Mouse (Mus musculus) mature B cell (primary cell): ENCODE measurements around the gene Zbtb20.

Experiments
- in situ Hi-C: fragments of 300-500 bp; cut with MboI; formaldehyde crosslinking; loops from 2 replicates; pipeline ENCODE4 v1.14.3; 2019

Gene Zbtb20

DNA sequence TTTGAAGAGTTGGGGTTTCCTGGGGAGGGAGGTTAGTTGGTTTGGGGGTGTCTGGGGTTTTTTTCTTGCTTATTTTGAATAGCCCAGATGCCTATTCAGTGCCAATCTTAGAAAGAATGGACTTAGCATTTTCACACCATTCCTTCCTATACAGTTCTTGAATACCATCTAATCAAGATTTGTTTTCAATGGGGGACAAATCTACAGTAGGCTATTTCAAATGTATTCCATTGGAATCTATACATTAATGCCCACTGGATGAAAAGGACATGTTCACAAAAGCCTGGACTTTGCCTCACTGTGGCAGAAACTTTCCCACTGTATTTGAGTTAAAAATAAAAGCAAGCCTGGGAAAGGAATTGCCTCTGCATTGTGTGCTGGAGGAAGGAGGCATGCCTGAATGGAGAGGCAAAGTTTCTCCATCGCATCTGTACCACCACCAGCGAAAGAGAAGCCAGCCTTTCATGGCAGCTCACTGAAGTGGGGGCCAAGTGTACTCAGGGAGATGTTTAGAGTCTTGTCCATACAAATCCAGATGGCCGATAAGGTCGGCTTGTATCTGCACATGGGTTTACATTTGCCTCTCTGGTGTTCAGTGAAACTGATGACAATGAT, 728.8 kb downstream of the Zbtb20 start:
- in situ Hi-C loops: no loop called here

DNA sequence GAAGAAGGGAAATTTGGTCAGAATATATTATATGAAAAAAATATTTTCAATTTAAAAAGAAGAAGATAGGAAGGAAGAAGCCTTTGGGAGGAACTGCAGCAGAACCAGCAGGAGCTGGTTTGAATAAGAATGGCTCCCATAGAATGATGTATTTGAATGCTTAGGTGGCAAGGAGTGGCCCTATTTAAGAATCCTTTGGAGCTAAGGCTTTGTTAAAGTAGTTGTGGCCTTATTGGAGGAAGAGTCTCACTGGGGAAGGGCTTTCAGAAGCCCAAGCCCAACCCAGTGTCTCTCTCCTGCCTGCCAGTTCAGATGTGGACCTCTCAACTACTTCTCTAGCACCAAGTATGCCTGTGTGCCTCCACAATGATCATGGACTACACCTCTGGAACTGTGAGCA, 731.4 kb downstream of the Zbtb20 start:
- in situ Hi-C loops: no loop called here

DNA sequence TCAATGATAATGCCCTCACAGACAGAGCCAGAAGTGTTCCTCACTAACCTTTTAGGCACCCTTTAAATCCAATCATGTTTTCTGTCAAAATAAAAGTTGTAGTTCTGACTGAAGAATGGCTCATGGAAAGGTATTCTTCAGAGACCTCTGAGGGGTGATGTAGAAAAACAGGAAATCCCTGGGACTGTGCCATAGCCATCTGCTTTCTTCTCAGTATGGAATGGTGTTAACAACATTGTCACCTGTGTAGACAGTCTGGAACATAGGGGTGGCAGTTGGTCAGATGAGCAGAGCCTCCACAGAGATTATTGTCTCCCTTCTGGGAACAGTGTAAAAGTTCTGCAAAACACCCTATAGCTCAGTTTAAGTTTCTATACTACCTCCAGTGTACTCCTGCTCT, 732.4 kb downstream of the Zbtb20 start:
- in situ Hi-C loops: no loop called here

DNA sequence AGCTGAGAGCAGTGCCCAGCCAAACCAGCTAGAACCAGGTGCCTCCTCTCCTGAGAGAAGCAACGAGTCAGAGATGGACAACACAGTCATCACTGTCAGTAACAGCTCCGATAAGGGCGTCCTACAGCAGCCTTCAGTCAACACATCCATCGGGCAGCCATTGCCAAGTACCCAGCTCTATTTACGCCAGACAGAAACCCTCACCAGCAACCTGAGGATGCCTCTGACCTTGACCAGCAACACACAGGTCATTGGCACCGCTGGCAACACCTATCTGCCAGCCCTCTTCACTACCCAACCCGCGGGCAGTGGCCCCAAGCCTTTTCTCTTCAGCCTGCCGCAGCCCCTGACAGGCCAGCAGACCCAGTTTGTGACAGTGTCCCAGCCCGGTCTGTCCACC, 734.7 kb downstream of the Zbtb20 start:
- in situ Hi-C loops: no loop called here

DNA sequence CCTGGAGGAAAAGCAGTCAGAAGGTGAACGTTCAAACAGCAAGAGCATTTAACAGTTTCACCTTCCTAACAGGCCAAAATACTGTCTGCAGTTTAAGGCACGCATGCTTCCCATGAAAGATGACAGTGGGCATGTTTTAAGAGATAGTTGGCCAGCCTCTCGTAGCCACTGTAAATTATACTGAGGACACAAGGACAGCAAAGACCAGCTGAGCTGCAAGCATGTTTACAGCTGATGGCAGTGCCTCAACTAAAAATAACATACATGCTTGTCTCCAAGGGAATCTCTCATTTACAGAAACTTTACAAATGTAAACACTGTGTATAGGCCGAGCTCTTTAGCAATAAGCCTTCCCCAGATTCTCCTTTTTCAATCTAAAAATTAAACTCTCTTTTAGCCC, 740.7 kb downstream of the Zbtb20 start:
- in situ Hi-C loops: no loop called here

DNA sequence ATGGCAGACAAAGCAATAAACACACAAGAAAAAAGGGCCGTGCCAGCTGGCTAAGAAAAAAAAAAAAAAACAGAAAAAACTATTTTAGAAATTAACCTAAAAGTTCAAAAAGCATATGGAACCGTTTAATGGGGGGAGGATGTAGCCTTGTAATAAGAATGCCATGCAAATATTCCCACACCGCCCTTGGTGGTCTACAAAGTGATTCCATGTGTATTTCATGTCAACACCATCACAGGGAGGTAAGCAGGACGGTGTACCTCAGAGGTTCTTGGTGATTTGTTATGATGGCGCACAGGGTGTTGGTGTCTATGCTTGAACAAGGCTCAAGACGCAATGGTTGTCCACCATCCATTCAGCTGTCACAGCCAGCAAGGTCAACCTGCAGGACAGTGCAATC, 741.7 kb downstream of the Zbtb20 start:
- in situ Hi-C loops: no loop called here

DNA sequence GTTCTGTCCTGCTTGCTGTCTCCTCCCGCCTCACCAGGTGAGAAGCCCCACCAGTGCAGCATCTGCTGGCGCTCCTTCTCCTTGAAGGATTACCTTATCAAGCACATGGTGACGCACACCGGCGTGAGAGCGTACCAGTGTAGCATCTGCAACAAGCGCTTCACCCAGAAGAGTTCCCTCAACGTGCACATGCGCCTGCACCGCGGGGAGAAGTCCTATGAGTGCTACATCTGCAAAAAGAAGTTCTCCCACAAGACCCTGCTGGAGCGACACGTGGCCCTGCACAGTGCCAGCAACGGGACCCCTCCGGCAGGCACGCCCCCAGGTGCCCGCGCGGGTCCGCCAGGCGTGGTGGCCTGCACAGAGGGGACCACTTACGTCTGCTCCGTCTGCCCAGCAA, 742.6 kb downstream of the Zbtb20 start:
- in situ Hi-C loops: no loop called here

DNA sequence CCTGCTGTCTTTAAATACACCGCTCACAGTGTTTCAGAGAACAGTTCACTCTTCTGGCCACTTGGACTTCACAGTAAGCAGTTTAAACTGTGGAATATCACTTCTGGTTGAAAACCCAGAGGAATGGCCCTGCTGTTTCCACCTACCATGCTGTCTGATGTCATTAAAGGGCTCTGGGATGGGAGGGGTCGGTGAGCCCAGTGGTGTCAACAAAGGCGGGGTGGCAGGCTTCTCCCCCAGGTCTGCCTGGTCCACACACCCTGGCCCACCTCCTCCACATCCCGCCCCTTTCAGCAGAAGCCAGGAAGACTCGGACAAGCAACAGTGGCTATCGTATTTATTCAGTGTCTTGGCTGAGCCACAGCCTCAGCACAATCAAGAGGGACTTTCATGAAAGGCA, 743.6 kb downstream of the Zbtb20 start:
- in situ Hi-C loops: no loop called here

DNA sequence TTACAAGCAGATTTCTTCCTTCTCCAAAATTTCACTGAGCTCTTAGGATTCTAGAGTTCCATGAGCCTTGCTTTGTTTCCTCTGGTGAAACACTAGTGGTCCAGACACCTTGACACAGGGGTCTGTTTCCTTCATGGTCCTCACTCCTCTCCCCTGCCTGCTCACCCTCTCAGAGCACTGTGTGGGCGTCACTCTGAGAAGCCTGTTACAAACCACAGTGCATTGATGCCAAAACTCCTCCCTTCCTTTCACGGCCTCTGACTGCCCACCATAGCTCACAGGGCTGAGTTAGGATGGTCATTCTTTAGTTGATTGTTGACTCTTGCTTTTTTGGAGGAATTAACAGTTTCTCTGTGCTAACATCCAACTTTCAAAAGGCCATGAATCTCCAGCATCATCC, 744.7 kb downstream of the Zbtb20 start:
- in situ Hi-C loops: no loop called here

DNA sequence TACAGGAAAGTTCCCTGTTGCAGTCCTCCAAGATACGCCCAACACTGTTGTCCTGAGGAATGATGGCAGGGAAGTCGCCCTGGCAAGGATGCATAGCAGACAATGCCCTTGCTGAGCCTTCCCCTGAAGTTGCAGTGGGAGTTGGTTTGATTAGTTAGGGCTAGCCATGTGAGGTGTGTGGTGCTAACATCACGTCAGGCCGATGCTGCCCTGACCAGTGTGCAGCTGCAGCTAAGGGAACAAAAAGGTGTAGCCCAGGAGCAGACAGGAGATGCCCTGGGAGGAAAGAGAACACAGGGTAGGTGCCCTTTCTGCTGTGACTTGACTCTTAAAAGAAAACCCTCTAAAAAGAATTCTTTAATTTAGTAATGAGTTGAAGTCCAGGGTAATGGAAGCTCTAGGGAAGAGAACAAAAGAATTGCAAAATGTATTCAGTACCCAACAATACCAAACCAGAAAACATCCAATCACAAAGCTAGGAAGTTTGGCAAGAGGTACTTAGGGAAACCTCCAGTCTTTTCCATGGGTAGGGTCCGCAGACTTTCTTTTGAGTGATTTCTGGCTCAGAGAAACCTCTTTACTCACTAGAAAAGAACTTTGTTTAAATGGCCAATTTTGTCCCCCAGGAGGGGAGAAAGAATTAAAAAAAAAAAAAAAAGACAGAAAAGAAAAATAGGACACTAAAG, 747.8 kb downstream of the Zbtb20 start:
- in situ Hi-C loops: no loop called here

DNA sequence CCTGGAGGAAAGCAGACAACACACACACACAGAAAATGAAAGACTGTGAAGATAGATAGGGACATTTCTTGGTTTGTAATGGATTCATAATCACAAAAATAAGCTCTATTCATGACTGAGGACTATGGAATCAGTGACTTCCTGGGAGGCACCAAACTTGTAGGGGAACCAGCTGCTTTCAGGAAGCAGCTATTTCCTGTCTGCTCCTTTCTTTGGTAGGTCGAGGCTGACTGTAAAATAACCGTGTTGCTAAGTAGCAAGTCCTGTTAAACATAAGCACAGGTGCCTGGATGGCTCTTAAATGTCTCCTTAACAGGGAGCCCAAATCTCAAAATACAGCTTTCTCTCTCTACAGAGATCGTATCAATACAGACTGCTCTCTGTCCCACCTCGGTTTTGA, 749.2 kb downstream of the Zbtb20 start:
- in situ Hi-C loops: no loop called here

DNA sequence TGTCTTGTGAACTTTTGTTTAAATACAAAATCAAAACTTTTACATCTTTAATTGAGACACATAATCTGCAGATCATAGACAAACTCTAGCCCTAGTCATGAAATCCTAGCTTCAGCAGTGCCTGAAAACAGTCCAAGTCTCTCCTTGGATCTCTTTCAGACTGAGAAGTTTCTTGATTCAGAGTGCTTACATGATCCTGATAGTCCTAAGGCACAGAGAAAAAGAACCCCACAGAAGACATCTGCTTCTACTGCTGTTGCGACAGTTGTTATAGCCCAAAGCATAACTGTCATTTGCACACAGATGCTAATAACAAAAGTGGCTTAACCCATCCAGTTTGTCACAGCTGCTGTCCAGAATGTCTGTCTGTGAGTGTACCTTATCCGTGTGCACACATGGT, 749.6 kb downstream of the Zbtb20 start:
- in situ Hi-C loops: no loop called here

DNA sequence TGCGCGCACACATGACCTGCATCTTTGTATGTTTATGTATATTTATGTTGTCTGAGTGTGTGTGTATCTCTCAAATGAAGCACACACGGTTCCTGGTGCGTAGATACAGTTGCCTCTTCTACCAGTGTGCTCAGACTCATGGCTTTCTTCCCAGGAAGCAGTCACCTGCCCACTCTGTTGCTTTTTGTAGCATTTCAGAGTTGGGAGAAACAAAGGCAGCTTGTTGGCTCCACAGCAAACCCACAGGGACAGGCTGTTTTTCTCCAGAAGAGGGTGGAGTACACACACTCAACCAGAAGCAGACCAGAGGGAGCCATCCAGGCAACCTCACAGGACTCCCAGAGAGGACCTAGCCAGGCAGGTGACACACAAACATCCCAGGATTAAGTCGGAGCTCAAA, 750.3 kb downstream of the Zbtb20 start:
- in situ Hi-C loops: no loop called here

DNA sequence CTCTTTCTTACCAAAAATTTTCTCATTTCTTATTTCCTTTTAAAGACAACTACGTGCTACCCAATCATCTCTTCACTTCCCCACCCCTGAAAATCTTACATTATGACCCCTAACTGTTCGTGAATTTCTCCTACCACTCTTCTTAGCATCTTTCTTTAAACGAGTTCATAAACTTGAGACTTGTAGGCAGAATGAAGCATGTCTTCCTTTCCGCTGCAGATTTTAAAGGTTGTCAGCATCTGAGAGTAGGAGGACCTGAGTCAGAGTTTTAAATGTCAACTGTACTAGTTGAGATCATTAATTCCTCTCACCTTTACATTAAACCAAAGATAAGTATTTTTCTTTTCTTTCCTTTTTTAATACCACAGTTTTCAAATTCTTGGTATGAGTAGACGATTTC, 753.0 kb downstream of the Zbtb20 start:
- in situ Hi-C loops: no loop called here

DNA sequence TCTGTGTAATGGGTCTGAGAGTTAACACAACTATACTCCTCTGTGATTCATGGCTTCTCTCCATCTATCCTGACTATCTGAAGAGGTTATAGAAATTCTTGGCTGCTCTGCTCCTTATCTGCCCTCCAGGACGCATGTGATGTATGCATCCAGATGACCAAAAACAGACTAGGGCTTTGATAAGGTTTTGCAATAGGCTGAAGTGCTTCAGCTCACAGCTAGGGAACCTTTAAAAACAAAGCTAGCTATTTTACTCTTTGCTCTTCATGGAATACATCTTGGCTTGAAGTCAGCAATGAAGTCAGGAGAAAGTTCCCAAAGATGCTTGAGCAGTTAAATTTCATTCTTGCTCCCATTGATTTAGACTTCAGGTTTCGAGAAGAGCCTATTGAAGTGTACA, 756.1 kb downstream of the Zbtb20 start:
- in situ Hi-C loops: no loop called here

DNA sequence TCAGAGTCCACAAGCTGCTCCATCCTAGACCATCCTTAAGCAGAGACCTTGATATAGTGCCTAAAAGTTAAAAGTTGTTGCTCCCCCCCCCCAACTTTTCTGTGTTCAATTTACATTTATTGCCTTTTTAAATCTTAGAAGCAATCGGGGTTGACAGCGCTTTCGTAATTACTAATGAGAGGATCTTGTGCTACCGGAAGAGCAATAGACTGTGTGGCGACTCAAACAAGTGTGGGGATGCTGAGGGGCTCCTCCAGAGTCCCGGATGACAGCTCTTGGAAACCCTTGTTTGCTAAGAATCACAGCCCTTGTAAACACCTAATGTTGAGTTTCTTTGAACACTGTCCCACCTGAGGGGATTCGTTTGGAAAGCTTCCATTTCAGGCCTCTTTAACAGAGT, 758.4 kb downstream of the Zbtb20 start:
- in situ Hi-C loops: no loop called here

DNA sequence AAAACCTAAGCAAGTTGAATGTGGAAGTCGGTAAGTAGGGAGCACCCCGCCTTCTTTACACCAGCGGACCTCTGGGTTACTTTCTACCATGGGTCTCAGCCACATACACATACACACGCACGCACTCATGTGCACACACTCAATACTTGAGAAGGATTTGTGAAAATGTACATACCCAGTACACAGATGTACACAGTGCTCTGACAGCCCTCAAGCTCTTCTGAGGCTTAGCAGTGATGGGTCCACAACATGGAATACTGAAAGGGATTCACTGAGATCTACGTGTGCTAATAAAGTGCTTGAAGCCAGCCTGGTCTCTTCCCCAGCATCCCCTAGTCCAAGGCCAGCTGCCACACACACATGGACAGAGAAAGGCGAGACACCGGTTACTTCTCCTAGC, 761.6 kb downstream of the Zbtb20 start:
- in situ Hi-C loops: no loop called here

DNA sequence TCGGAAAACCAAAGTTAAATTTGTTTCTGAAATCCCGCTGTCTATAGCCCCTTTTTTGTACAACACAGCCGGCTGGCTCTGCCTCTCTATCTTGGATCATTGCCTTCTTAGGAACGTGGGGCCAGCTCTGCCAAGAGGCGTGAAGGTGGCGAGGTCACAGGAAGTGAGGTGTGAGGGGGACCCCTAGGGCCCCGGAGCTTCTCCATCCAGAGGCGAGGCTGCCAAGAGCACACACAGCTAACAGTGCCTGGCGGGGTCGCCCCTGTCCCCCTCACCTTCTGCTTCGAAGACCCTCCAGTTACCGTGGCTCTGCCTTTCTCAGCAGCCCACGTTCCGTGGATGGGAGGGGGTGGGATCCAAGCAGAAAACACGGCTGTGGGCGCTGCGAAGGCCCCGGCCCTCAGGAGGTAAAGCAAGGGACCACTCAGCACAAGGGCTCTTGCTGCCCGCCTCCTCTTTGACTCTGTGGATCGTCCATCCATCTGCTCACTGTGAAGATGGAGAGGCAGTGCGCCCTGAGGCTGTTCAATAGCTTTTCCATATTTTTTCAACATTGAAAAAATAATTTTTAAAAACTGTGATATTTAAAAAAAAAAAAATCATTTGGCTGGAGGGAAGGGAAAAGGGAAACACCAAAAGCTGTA, 762.8 kb downstream of the Zbtb20 start:
- in situ Hi-C loops: no loop called here

DNA sequence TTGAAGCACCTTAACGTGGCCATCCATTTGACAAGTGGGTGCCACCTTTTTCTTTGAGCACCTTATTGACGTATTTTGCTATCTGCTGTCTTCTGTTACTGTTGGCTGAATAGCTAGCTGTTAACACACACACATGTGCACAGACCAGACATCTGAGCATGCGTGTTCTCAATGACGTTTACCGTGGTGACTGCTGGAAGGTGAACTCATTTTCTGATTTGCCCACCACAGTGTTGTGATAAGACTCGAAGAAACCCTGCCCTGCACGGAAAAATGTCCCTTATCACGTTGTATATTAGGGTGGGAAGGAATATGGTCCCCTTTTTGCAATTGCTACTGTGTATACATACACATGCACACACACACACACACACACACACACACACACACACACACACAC, 765.5 kb downstream of the Zbtb20 start:
- in situ Hi-C loops: no loop called here

DNA sequence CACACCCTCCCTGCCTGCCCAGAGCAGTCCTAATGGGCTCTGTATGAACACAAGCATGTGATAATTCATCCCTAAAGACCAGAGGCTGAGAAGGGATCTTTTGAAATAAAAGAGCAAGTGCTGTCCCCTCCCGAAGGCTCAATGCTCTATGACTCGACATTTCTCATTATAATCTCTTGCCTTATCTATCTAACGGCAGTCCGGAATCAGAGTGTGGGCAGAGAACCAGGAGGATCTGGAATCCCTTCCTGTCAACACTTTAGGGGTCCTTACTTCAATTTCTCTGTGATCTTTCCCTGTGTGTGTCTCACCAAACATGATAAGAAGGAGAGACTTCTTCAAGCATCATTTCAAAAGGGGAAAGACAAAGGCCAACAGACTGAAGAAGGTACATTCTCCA, 770.2 kb downstream of the Zbtb20 start:
- in situ Hi-C loops: no loop called here

DNA sequence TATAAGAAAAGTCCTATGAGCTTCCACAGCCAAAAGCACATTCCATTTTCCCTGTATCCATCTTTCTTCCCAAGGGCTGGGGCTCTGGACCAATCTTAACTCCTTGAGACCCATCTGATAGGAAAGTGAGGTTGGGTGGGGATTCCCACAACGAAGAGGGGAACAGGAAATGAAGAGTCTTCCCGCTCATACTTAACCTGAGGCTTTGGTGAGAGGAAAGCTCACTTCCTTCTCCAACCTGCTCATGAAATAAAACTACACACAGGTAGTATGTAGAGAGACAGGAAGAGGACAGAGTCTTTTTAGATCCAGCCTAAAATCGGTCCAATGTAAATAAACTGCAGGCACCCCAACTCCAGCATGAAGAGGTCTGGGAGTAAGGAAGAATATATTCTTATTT, 771.3 kb downstream of the Zbtb20 start:
- in situ Hi-C loops: no loop called here

DNA sequence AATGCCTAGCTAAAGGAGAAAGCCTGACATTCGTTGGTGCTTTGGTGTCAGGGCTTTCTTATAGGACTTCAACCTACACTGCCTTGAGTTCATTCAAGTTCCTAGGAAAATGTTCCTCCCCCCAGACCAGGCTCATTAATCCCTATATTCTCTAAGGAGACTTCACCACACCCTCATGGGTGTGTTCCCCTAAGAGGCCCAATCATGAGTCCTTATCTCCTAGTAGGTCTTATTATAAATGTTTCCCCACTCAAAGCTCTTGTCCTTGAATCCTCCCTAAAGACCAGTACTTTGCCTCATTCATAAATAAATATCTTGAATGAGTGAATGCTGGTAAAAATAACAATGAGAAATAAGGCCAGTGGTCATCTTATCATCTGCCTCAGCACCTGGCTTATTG, 772.0 kb downstream of the Zbtb20 start:
- in situ Hi-C loops: no loop called here

DNA sequence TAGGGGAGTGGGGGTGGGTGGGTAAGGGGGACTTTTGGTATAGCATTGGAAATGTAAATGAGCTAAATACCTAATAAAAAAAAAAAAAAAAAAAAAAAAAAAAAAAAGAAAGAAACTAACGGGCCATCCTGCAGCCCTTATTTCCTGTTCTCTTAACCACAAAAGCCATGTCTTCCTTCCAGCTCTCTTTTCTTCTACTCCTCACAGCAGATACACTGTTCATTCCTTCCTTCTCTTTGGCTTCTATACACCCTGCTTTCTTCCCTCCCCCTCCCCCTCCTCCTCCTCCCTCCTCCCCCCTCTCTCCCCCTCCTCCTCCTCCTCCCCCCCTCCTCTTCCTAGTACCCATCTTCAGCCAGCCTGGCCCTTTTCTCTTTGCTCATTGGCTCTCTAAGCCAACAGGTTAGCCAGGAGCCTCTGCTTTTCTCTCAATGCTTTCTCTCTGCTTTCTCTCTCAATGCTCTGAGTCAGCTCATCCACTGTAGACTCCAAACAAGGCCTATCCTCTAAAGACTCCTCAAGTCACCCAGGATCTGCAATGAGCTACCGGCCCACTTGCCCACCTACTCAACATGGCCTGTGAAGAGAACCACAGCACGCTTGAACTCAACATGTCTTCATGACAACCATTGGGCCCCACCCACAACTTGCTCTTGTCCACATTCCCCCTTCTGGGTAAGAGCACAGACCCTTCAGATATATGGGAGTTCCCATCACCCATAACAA, 774.8 kb downstream of the Zbtb20 start:
- in situ Hi-C loops: no loop called here
